Mouse (Mus musculus) MEL (cell line): ENCODE measurements at regions not wholly inside any gene's neighbourhood (a gene's known extent, or its start where the extent isn't known, plus 50 kb on each side); places are given as distances from the start of the nearest gene placed in this dataset.

Experiments
- DNase-seq: peaks from one replicate; pipeline ENCODE4 v3.0.0; 2011; ENCODE audit warnings: low read depth, low spot score
- H3K27ac ChIP-seq: 2 replicates; pipeline ENCODE4 v1.5.1; 2012; ENCODE audit warnings: low read depth, mild to moderate bottlenecking, control low read depth, low read length, moderate library complexity; ENCODE audit not compliant: control insufficient read depth
- H3K27me3 ChIP-seq, 2 experiments: fragments of 150-350 bp in 1 of 2; sonication (generic) in 1 of 2; 2 replicates each; pipeline ENCODE4 v1.6.1; 2012; ENCODE audit warnings: low read length in 2 of 2, mild to moderate bottlenecking in 2 of 2, improper control_type of control experiment in 1 of 2, moderate library complexity in 1 of 2; ENCODE audit not compliant: insufficient read depth in 2 of 2, control insufficient read depth in 1 of 2
- H3K36me3 ChIP-seq, 2 experiments: 2 replicates each; pipeline ENCODE4 v1.6.1; 2012 to 2014; ENCODE audit warnings: low read length in 2 of 2, improper control_type of control experiment in 1 of 2, inconsistent platforms in 1 of 2, mild to moderate bottlenecking in 1 of 2; ENCODE audit not compliant: insufficient read depth in 2 of 2, control insufficient read depth in 1 of 2
- H3K4me1 ChIP-seq, 2 experiments: fragments of 150-350 bp in 1 of 2; sonication (generic) in 1 of 2; 2 replicates each; pipeline ENCODE4 v1.6.1; 2012; ENCODE audit warnings: low read length in 2 of 2, improper control_type of control experiment in 1 of 2, mild to moderate bottlenecking in 1 of 2; ENCODE audit not compliant: insufficient read depth in 2 of 2, control insufficient read depth in 1 of 2
- H3K4me3 ChIP-seq, 2 experiments: fragments of 150-350 bp in 1 of 2; sonication (generic) in 1 of 2; 2 replicates each; pipeline ENCODE4 v1.5.1; 2012; ENCODE audit warnings: low read depth in 2 of 2, low read length in 2 of 2, mild to moderate bottlenecking in 2 of 2, moderate library complexity in 2 of 2, control low read depth in 1 of 2, improper control_type of control experiment in 1 of 2; ENCODE audit not compliant: control insufficient read depth in 1 of 2, insufficient read depth in 1 of 2
- H3K79me2 ChIP-seq: 2 replicates; pipeline ENCODE4 v1.6.1; 2012; ENCODE audit warnings: mild to moderate bottlenecking, low read length, moderate library complexity; ENCODE audit not compliant: control insufficient read depth, poor library complexity, insufficient read depth
- H3K9ac ChIP-seq: 2 replicates; pipeline ENCODE4 v1.6.1; 2012; ENCODE audit warnings: low read depth, mild to moderate bottlenecking, control low read depth, low read length, moderate library complexity; ENCODE audit not compliant: control insufficient read depth, poor library complexity, severe bottlenecking
- H3K9me3 ChIP-seq: fragments of 150-350 bp; sonication (generic); replicated peaks from 2 replicates; pipeline ENCODE4 v1.6.1; 2012; ENCODE audit warnings: mild to moderate bottlenecking, low read length, improper control_type of control experiment, moderate library complexity; ENCODE audit not compliant: insufficient read depth
- BHLHE40 ChIP-seq: IDR thresholded peaks from 2 replicates; pipeline ENCODE4 v1.6.1; 2012; ENCODE audit warnings: low read depth, mild to moderate bottlenecking, inconsistent platforms, low read length, improper control_type of control experiment, borderline replicate concordance
- CHD1 ChIP-seq: IDR thresholded peaks from 2 replicates; pipeline ENCODE4 v1.6.1; 2012; ENCODE audit warnings: low read depth, mild to moderate bottlenecking, inconsistent platforms, low read length, improper control_type of control experiment
- ELF1 ChIP-seq: IDR thresholded peaks from 2 replicates; pipeline ENCODE4 v1.6.1; 2014; ENCODE audit warnings: low read depth, mild to moderate bottlenecking, inconsistent platforms, low read length, improper control_type of control experiment, moderate library complexity
- EP300 ChIP-seq, 2 experiments: IDR thresholded peaks; 2 replicates each; pipeline ENCODE4 v1.6.1; 2011; ENCODE audit warnings: improper control_type of control experiment in 2 of 2, low read length in 2 of 2, low read depth in 1 of 2, mild to moderate bottlenecking in 1 of 2
- GATA1 ChIP-seq: IDR thresholded peaks from 2 replicates; pipeline ENCODE4 v1.6.1; 2011; ENCODE audit warnings: low read depth, low read length, improper control_type of control experiment
- KAT2A ChIP-seq: conservative IDR thresholded peaks from 2 replicates; pipeline ENCODE4 v1.6.1; 2012; ENCODE audit warnings: low read depth, low read length, improper control_type of control experiment, inconsistent platforms
- MAFK ChIP-seq: IDR thresholded peaks from 2 replicates; pipeline ENCODE4 v1.6.1; 2011; ENCODE audit warnings: low read depth, mild to moderate bottlenecking, low read length, improper control_type of control experiment, borderline replicate concordance
- NRF1 ChIP-seq: IDR thresholded peaks from 2 replicates; pipeline ENCODE4 v1.6.1; 2014; ENCODE audit warnings: low read depth, mild to moderate bottlenecking, inconsistent platforms, low read length, improper control_type of control experiment, moderate library complexity; ENCODE audit not compliant: poor library complexity, insufficient read depth, severe bottlenecking
- POLR2A ChIP-seq, 2 experiments: IDR thresholded peaks; 2 replicates each; pipeline ENCODE4 v1.6.1; 2011 to 2012; ENCODE audit warnings: low read length in 2 of 2, mild to moderate bottlenecking in 2 of 2, control low read depth in 1 of 2, improper control_type of control experiment in 1 of 2, low read depth in 1 of 2, moderate library complexity in 1 of 2; ENCODE audit not compliant: control insufficient read depth in 1 of 2, insufficient read depth in 1 of 2, poor library complexity in 1 of 2
- RCOR1 ChIP-seq: IDR thresholded peaks from 2 replicates; pipeline ENCODE4 v1.6.1; 2012; ENCODE audit warnings: low read depth, mild to moderate bottlenecking, inconsistent platforms, low read length, improper control_type of control experiment
- TAL1 ChIP-seq: IDR thresholded peaks from 2 replicates; pipeline ENCODE4 v1.6.1; 2012; ENCODE audit warnings: mild to moderate bottlenecking, inconsistent platforms, low read length, moderate library complexity, mixed read lengths
- TBP ChIP-seq: IDR thresholded peaks from 2 replicates; pipeline ENCODE4 v1.8.0; 2011; ENCODE audit warnings: low read depth, low read length, improper control_type of control experiment
- TCF12 ChIP-seq: IDR thresholded peaks from 2 replicates; pipeline ENCODE4 v1.6.1; 2014; ENCODE audit warnings: low read depth, mild to moderate bottlenecking, inconsistent platforms, low read length, improper control_type of control experiment, moderate library complexity
- USF1 ChIP-seq: IDR thresholded peaks from 2 replicates; pipeline ENCODE4 v1.6.1; 2014; ENCODE audit warnings: low read depth, mild to moderate bottlenecking, inconsistent platforms, low read length, improper control_type of control experiment, moderate library complexity
- ZMIZ1 ChIP-seq: IDR thresholded peaks from 2 replicates; pipeline ENCODE4 v1.6.1; 2012; ENCODE audit warnings: low read depth, mild to moderate bottlenecking, inconsistent platforms, low read length, improper control_type of control experiment, moderate library complexity

GRCm38 (mm10) chr12:26906126-26906525 is 436.2 kb downstream of the Sox11 start:
- Histone ChIP-seq H3K79me2 (no peaks in the 10 kb centered on the region), H3K27ac (no peak overlapping the region)
- no peak for TF ChIP-seq USF1
- no peak for TF ChIP-seq KAT2A
- no peak for TF ChIP-seq ZMIZ1
- no peak for TF ChIP-seq GATA1
- TF ChIP-seq EP300 (IDR thresholded peaks at IDR 0.05; ENCODE audit: low read depth in 1 of 2, low read length in 2 of 2) = no peak
- no peak for TF ChIP-seq POLR2A (IDR thresholded peaks at IDR 0.05; ENCODE audit: control insufficient read depth in 1 of 2, insufficient read depth in 1 of 2, low read depth in 1 of 2, low read length in 2 of 2, poor library complexity in 1 of 2)
- TF ChIP-seq TCF12 = no peak
- no peak for TF ChIP-seq ELF1

DNA sequence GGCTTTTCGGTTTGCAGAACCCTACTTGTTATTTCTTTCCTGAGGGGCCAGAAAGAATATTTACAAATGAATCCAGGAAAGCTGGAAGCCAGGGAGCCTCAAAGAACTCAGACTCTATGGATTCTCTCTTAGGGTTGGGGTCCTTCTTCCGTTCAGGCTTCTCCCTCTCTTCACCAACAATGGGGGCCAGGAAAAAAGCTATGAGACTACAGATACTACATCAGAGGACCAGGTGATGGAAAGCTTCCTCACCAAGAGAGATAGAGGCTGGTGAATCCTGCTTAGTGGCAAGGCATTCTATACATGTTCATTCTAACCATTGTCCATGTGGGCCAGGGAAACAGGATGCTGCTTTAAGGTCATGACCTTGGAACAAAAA is 434.9 kb downstream of the Cmpk2 start:
- Histone ChIP-seq H3K27me3 (no peaks in the 10 kb centered on the region), H3K4me3 (no peak overlapping the region), H3K36me3 (no peaks in the 10 kb centered on the region), H3K9me3 (no peaks in the 10 kb centered on the region), H3K79me2 (no peaks in the 10 kb centered on the region), H3K4me1 (no peaks in the 10 kb centered on the region), H3K9ac (no peak overlapping the region), H3K27ac (no peak overlapping the region)
- TF ChIP-seq BHLHE40 (no peak), TBP (no peak), KAT2A (no peak), CHD1 (no peak), NRF1 (no peak), TCF12 (no peak), MAFK (no peak), TAL1 (no peak), EP300 (IDR thresholded peaks at IDR 0.05; ENCODE audit: low read depth in 1 of 2, low read length in 2 of 2) (no peak), RCOR1 (no peak), GATA1 (no peak)
- no peak for DNase-seq

More at GRCm38 (mm10) chr12:26906126-26906525, 436.2 kb downstream of the Sox11 start:
- Histone ChIP-seq H3K36me3 (no peaks in the 10 kb centered on the region), H3K4me1 (no peaks in the 10 kb centered on the region), H3K4me3 (no peak overlapping the region), H3K27me3 (no peaks in the 10 kb centered on the region), H3K9ac (no peak overlapping the region), H3K9me3 (no peaks in the 10 kb centered on the region)
- DNase-seq = no peak
